Mouse (Mus musculus) cerebellum, adult 11 months (tissue): ENCODE measurements around the gene Fam3b.

Source experiments
- DNase-seq: peaks from one replicate; pipeline ENCODE4 v3.0.0; 2022

The Fam3b gene

DNA sequence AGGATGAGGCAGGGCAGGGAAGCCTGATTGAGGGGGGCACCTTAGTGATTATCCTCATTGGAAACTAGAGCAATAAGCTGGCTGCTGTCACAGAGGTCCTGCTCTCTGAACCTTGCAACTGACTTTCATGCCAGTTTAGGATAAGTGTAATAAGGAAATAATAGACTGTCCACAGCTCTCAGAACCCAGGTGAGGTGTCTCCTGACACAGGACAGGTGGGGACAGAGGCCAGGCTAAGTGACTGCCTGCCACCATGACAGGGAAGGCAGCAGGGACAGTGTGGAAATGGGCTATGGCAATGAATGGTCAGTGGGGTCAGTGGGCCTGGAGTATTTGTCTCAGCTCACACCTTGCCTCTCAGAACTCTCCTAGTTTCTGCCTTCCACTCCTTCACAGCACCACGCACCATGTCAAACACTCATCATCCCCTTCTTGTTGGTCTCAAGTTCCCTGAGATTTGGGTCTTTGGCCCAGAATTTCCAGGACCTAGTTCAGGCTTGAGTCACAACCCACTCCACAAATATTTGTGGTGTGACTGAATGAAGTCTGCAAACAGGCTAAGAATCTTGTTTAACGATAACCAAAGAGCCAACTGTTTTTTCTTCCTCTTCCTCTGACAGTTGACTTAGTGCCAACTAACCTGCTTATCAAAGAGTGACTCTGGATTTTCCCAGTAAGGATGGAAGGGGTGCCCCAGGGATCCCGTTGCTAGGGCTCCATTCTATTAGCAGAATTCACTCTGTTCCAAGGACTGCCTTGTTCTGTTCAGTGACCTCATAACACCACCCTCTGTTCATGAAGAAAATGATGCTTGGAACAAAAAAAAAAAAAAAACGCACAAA is at the start of gene Fam3b:
Fam3b (minus strand) TSS at position 718 of the 842 bp plus-strand sequence.
- no peak for DNase-seq

DNA sequence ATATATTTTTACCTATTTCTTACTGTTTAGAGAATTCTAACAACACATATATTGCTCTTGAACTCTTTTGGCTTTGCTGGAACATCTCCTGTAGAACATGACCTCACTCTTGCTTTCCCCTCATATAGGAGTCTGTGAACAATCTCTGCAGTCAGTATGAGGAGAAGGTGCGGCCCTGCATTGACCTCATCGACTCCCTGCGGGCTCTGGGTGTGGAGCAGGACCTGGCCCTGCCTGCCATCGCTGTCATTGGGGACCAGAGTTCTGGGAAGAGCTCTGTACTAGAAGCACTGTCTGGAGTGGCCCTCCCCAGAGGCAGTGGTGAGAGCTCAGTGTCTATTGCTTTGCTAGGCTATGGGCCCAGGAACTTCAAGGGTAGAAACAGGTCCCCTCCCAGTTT is 29.7 kb upstream of the Fam3b start:
- DNase-seq, result no peak

DNA sequence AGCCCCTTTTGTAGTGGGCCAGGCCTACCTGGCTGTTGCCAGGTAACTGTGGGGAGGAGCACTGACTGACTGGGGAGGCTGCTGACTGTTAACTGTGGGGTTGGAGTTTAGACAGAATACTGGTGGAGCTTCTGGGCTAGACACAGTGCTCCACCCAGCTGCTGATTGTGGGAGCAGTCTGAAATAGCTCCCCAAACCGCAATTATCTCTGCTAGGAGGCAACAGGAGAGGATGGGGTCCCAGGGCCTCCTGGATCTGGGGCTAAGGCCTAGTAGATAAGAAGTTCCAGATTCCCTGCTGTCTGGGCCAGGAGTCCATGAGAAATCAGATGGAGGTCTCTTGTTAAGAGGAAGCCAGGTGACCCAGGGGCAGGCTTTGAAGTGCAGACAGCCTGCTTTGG is 22.2 kb upstream of the Fam3b start:
- DNase-seq, result no peak

DNA sequence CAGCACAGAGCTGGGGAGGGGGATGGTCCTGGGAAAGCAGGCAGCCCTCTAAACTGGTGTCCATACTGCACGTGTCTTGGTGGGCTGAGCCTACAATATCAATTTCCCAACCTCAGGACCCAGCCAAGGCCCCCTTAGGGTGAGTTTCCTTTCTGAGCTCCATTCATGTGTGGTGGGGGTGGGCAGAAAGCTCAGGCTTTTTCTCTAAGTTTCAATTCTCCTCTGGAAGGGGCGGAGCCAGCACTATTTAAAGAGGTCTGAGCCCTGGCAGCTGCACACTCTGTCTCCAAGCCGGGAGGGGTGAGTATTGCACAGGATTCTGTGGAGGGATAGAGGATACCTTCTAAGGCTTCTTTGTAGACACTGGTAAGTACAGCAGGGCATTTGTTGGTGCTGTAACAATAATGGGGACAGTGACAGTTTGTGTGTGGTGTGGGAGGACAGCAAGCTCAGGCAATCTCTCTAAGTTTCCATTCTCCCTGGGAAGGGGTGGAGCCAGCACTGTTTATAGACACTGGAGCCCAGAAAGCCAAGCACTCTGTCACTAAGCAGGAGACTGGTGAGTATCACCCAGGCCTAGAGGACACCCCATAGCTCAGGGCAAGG is 21.3 kb upstream of the Fam3b start:
- DNase-seq, result no peak

DNA sequence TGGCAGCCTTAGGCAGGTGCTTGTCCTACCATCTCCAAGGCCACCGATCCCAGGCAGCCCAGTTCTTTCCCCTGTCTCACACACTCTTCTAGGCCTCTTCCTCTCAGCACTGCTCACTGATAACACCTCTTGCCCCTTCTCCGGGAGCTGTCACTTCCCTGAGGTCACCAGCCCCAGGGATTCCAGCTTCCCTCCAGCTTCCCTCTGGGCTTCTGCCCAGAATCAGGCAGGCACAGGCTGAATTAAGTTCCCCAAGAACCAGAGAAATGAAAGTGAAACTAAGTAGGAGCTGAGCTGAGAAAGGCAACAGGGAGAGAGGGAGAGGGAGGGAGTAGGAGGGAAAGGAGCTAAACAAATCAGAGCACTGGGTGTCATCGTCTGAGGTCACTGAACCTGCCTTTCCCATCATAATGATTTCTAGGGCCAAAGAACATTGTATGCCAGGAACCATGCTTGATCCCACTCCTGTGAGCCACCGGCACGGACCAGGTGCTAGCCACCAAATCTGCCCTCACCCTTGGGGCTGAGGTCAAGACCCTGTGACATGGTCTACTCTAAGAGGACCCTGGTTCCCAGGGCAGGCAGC is 20.4 kb upstream of the Fam3b start:
- no peak for DNase-seq

DNA sequence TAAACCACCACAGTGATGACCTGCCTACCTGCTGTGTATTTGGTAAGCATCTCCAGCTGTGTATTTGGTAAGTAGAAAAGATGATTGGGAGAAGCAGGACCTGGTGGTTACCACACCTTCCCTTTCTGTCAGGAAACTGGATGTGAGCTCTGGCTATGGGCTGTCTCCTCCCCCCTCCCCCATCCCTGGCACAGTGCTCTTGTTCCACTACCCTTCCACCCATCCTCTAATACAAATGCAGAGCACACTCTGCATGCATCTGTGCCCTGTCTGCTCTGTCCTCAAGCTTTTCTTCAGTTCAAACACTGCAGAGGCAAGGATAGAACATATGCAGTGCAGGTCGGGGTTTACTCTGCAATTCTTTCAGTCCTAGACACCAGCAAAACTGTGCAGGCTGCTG is 19.8 kb upstream of the Fam3b start:
- no peak for DNase-seq

DNA sequence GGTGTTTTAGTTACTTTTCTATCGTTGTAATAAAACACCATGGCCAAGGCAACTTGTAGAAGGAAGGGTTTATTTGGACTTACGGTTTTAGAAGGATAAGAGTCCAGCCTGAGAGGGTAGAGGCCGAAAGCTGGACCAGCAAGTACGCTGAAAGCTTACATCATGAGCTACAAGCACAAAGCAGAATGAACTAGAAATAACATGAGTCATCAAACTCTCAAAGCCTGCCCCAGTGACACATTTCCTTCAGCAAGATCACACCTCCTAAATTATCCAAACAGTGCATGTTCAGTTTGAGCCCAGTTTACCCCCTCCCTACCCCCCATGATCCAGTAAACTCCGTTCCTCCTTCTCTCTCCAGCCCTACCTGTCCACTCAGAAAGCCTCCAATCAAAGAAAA is 19.1 kb upstream of the Fam3b start:
- DNase-seq, result no peak

DNA sequence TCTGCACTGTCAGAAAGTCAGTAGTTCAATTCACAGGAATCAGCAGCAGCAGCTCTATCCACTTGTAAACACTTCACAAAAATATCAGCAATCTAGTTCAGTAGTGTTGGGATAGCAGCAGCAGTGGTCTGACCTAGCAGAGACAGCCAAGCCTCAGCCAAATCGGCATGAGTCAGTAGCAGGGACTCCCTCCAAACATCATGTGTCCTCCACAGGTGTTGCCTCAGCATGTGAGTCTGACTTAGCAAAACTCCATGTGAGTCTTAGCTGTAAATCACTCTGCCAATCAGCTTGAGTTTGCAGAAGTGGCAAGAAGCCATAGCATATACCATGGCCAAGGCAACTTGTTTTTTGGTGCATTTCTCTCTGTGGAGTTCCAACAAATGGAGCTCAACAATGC is 18.5 kb upstream of the Fam3b start:
- no peak for DNase-seq

DNA sequence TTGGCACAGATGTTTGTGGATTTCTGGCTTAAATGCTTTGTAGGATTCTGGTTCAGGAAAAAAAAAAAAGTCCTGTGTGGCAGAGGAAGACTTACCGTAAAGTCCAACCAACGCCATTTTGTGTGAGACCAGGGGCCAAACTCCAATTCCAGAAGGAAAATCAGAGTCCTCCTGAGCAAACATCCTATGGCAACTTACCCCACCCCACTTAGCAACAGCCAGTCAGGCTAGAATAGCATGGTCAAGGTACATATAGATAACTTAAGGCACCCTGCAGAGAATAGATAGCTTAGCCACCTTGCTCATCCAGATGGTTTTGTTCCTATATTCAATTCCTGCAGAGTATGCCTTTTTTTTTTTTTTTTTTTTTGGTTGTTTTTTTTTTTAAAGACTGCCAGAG is 14.6 kb upstream of the Fam3b start:
- no peak for DNase-seq

DNA sequence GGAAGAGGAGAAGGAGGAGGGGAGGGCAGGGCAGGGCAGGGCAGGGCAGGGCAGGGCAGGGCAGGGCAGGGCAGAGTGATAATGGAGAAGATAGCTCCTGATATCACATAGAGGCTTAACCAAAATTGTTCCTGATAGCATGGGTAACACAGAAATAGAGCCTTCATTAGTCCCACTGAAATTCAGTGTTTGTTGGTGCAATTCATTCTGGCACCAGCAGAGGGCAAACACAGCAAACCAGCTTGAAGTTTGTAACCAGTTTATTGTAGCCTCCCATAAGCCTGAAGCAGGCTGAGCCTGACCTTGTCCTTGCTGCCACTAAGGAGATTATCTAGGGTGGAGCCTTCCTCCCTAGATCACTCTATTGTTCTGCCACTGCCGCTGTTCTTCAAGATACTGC is 8.4 kb upstream of the Fam3b start:
- DNase-seq, result no peak

DNA sequence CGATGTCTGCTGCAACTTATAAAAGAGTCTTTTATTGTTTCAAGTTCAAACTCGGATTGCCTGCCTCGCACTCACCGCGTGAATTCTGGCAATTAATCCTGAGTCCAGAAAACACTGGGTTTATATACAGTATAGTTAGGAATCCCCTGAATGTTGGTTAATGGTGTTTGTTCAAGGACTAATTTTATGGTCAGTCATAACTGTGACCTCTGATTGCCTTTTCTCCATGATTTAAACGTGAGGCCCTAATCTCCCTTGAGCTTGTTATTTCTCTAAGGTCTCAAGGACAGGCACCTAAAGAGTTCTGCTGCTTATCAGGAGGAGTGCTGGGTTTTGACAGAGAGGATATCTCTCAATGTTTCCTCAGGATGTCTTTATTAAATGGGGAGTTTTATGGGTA is 7.4 kb upstream of the Fam3b start:
- no peak for DNase-seq

DNA sequence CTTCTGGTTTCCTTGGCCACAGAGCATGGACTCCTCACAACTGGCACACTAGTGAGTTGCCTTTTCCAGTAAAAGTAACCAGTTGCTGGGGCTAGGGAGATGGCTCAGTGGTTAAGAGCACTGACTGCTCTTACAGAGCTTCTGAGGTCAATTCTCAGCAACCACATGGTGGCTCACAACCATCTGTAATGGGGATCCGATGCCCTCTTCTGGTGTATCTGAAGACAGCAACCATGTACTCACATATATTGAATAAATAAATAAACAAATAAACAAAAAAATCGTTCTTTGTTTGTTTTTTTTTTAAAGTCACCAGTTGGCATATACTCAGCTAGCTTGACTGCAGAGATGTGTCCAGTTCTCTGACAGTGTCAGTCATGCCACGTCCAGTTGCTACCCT is 1.7 kb upstream of the Fam3b start:
- DNase-seq, result no peak

DNA sequence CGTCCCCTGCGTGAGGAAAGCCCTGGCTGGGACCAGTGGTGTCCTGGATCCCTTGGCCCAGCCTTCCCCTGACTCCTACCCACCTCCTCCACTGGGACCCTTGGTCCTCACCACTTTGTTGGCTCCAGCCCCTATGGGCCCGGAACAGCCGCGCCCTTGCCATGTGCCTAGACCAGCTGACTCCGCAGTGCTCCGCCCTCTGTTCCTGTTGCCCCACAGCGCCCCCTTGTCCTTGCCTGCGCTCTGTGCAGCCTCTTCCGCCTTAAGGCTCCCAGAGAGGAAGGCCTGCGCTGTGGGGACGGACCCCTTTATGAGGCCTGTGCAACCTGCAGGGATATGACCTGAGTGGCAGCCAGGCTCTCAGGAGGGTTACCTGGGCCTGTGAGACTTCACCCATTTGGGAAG is 2.3 kb downstream of the Fam3b start:
- DNase-seq, result no peak

DNA sequence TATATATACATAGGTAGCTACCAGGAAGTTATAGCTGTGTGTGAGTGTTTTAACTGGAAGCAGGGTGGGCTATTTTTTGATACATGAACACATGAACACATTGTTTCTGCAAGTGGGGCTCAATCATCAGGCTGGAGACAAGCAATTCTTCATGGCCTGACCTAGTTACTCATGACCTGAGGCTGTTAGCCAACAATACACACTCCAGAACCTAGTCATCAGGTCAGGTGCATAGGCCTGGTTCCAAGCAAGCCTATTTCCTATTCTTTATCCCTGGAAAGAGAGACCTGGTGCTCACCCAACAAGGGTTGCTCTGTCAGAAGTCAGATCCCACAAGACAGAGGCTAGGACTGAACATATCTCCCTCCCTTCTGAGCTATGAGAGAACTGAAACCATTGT is 3.1 kb downstream of the Fam3b start:
- no peak for DNase-seq

DNA sequence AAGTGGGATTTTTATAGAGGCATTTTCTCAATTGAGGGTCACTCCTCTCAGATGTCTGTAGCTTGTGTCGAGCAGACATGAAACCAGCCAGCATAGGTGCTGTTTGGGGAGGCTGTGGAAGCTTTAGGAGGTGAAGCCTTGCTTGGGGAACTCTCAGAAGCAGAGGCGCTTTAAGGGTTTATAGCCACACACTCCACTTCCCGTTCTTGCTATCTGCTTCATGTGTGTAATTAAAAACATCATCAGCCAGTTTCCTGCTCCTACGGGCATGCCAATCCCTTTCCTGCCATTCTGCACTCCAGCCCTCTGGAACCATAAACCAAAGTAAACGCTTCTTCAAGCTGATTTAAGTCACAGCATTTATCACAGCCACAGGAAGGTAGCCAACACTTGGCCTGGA is 3.8 kb downstream of the Fam3b start:
- DNase-seq, result no peak

DNA sequence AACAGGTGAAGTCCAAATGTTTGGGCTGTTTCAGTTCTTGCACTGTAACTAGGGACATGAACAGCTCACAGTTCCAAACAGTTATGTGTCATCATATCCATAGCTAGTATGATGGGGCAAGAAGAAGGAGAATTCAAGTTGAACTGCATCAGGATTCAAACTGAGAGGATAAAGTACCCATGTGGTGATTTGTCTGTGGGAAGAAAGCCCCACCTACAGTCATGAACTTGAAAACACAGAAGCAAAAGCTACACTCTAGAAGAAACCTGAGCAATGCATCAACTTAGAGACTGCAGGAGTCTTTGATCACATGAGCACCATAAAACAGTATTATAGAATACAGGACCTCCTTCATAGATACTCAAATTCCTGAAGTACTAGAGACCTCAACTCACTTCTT is 6.8 kb downstream of the Fam3b start:
- no peak for DNase-seq

DNA sequence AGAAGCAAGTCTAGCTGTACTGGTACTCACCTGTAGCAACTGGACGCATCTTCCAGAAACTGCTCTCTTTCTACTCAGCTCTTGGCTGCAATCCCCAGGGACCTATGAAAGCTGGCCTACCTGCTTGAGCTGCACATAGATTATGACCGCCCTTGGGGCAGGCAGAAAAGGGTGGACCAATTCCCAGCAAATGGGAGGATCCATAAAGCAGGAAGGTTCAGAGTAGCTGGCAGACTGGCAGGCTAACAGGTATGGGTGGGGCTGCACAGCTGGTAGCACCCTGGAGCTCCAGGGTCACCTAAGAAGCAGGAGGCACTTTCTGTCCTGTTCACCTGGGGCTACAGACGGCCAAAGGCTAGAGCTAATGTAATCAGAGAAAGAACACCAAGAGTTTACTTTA is 9.8 kb downstream of the Fam3b start:
- DNase-seq, result no peak

DNA sequence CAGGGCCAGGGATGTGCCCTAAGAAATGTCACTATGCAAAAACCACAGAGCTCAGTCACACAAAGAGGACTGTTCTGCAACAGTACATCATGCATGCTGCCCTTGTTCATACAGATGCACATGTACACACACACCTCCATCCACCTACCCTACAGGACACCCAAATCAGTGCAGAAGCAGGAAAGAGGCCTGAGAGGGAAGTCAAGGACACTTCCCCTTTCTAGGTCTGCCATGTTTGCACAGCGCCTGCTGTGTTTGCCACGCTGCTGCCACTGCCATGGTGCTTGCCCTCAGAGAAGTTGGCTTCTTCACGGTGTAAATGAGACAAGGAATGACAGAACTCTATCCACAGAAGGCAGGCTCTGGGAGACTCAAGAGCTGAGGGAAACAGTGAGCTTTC is 10.8 kb downstream of the Fam3b start:
- no peak for DNase-seq

DNA sequence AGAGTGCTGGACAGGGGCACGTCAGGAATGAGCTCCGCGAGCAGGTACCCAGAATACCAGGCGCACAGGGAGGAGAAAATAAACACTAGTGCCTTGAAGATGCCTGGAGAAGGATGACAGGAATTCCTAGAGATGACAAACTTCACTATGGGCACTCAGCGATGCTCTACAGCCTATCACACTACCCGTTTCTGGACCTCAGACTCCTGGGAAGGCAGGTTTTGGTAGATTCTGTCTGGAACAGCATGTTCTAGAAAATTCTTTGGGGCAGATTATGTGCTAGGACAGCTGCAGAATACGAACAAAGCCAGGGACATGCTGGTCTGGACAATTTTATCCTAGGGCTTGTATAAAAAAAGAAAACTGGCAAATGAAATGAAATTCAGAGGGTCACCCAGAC is 13.7 kb downstream of the Fam3b start:
- DNase-seq, result no peak

DNA sequence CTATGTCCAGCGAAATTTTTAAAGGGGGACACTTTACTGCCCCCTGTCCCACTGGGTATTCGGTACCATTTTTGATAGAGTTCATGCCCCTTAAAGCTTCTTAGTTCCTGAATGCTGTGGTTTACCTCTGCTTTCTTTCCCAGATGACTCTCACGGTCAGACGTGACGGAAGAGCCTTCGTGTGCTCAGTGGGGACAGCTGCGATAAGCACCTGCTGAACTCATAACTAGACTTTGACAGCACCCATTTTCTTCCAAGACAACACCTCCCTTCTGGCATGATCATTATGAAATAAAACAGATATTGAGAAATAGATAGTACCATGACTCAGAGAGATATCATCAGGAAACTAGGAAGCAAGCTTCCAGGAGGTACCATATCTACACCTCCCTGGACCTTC is 15.2 kb downstream of the Fam3b start:
- DNase-seq, result no peak

DNA sequence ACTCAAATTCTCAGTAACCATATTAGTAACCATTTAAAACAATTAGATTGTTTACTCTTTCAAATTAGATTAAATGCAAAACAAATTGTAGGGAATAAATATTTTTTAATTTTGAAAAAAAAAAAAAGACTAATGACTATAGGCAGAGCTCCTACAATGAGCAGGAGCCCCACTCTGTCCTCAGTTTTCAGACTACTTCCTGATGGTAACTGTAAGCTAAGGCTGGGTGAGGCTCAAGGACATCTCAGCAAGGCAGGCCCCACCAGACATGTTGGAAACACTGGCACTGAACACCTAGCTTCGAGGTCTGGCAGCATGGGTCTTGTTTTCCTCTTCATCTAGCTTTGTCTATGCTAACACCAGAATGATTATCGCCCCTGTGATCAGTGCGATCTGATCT is 16.5 kb downstream of the Fam3b start:
- DNase-seq, result no peak

DNA sequence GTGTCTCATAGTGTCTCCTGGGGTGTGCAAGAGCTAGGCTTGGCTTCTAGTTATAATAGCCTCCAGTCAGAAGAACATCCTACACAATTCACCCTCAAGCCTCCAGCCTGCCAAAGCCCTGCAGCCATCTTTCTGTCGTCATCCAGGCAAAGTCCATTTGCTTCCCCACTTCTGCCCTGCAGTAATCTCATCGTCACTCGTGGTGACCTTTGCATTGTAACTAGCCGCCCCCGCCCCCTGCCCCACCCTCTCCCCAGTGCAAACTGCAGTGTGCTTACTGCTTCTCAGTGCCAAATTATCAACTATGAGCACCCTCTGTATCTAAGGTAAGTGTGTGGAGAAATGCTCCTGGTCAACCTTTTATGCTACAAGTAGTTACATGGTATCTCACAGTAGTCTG is 16.9 kb downstream of the Fam3b start:
- no peak for DNase-seq

DNA sequence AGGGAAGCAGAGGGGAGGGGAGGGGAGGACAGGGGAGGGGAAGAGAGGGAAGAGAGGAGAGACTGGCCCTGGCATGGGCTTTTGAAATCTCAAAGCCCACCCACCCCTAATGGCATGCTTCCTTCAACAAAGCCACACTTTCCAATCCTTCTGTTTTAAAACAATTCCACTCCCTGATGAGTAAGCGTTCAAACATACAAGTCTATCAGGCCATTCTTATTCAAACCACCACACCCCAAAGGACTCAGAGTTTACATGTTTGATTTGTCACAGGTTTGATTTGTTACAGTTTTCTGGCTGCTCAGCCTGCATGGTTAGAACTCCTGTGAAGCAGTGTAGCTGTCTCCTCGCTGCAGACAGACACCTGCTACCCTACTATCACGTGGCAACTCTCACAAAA is 18.6 kb downstream of the Fam3b start:
- DNase-seq, result no peak

DNA sequence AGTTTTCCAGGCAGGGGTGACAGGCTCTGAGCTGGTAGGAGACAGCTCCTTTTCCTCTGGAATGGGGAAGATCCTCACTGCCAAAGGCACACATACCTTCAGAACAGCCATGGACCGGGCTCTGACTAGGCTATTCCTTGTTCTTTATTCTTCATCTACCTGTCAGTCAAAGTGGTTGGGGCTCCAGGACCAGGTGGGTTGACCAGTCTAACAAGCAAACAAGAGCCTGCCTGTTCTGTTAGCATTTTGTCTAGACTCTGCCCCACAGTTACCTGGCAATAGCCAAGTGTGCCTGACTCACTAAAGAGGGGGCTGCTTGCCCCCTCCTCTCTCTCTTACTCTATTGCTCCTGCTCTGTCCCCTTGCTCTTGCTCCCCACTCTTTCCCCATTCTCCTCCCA is 22.2 kb downstream of the Fam3b start:
- DNase-seq, result no peak

DNA sequence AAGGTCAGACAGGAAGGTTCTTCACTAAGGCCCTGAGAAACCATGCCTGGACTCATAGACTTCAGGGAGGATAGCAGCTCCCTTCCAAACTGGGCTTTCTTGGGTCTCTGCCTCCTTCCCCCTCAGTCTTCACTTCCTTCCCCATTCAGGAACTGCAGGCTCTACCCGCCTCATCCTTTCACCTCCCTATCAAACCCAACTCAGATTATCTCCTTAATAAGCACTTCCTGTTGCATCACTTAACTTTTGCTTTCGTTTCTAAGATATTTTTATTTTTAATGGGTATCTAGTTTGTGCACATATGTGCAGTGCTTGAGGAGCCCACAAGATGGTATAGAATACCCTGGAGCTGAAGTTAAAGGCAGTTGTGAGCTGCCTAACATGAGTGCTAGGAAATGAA is 36.0 kb downstream of the Fam3b start:
- DNase-seq, result no peak
